Mouse (Mus musculus) megakaryocyte-erythroid progenitor cell, adult 5-6 weeks (primary cell): ENCODE data around the gene Crisp2. TPM values are rescaled to one million over a fixed set of nuclear protein-coding genes. Genes with fewer than 3 reads are reported as not detected.
A peak's percentile ranks its signal among the peaks of the same experiment; 100 is the strongest.

Source experiments
- ATAC-seq: replicated peaks from 2 replicates; pipeline ENCODE4 v1.8.0; 2016; ENCODE audit warnings: mild to moderate bottlenecking, inconsistent platforms; ENCODE audit not compliant: severe bottlenecking, poor library complexity, low FRiP score, low TSS enrichment
- total RNA-seq, 2 experiments: library from RNA; stranded (forward) in 1 of 2; stranded (reverse) in 1 of 2; fragments of 200-1000, 215-1000 nt in 1 of 2; fragments of >200 nt in 1 of 2; fragmentation: Nextera tagmentation in 1 of 2; gene quantifications; 2 replicates each; pipeline ENCODE4 v1.2.3; 2014 to 2017

The Crisp2 gene
- total RNA-seq (2014; fragmentation: Nextera tagmentation) (3.8 TPM in 1 of 2 replicates, not detected in the other), total RNA-seq (2017) (3.1 TPM in 1 of 2 replicates, not detected in the other)

DNA sequence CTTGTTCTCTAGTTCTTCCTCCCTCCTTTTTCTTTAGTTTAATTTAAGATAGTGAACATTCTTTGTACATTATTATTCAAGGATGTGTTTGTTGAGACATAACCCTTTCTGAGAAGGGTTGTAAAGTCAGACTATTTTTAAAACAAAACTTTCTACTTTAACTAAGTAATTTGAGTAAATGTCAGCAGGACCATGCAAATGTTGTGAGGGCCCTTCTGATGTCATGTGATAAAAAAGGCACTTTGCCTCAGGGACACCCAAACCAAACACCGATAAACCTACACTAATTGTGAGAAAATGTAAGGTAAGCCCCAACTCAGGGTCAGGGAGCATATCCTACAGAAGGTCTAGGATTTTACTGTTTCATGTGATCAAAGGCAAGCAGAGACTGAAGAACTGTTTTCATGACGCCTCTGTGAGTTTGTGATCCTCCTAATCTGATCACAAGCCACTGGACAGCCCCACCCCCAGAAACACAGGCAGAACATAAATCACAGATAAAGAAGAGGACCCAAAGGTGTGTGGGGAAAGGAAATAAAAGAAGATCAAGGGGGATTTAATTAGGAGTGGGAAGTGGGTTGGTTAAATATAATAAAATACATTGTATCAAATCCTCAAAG is at the start of gene Crisp2:
TSS of gene Crisp2 (minus strand) at position 51 of the 620 bp plus-strand sequence.
- ATAC-seq: peak; percentile 36

DNA sequence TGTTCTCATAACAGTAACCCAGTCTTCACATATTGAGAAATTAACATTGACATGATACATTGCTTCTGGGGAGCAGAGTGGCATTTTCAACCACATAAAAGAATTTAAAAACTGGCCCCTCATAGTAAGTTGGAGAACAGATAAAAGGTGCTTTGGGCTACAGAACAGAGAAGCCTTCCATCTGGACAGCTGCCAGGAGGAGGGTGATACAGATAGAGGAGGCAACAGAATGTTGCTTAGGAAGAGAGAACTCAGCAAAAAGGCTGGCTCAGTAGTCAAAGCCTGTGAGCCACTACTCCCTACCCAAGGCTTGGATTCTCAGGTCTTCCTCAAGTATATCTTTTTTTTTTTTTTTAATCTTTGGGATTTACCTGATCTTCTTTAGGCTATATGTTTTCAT is 48.3 kb upstream of the Crisp2 start:
- peak; percentile 94 for ATAC-seq

DNA sequence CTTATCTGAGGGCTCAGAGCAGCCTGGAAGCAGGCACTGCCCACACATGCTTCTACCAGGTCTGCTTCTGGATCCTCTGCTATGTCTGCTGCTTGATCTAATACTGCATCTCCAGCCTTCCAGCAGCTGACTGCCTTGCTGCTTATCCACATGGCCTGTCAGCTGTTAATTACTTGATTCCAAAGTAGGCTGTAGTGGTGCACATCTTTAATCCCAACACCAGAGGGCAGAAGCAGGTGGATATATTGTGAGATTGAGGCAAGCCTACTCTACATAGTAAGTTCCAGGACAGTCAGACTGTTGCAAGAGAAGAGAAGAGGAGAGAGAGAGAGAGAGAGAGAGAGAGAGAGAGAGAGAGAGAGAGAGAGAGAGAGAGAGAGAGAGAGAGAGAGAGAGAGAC is 30.5 kb upstream of the Crisp2 start:
- peak; percentile 81 for ATAC-seq

DNA sequence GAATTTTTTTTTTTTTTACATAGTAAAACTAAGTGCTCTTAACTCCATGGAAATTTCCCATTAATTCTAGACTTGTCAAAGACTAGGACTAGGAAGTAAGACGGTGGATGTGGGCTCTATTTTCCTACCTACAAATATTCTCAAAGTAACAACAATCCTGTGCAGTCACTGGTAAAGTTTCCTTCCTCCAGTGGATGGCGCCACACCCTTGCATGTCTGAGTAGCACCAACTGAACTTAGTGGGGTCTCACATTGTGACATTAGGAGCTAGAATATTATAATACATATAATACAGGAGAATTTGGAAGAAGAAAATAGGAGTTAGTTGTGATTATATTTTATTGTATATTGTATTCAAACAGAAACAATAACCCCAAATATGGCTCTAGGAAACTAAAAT is 25.1 kb upstream of the Crisp2 start:
- no peak for ATAC-seq

DNA sequence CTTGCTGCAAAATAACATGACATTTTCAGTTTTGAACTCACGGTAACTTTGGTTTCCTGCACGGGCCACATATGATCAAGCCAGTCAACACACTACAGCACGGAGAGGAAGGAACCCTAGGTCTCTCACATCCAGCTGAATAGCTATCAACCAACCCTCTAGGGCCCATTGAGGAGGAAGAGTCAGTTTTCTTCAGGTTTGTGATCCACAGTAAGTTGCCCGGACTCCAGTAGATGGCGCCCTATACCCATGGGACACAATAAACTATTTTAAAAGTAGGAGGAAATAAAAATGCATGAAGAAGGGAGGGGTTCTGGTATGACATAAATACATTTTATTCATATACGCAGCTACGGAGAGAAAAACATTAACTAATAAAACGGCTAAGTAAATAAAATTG is 17.7 kb upstream of the Crisp2 start:
- ATAC-seq: peak; percentile 81

DNA sequence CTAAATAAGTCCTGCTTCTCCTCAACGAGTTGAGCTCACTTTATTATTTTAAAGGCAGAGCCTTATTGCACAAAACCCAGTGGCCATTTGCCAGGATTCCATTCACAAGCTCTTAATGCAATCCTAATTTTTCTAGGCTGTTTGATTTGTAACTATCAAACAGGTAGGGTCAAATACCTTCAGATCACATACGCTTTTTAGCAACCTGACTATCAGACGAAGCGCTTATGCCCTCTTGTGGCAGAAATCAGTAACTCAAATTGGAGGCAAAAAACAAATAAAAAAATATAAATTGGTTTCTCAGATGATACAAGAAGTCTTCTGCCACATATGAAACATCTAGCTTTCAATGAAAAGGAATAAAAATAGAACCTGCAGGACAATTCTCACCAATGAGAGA is 17.0 kb upstream of the Crisp2 start:
- peak; percentile 46; the same call in 1 of the 2 replicates for ATAC-seq

DNA sequence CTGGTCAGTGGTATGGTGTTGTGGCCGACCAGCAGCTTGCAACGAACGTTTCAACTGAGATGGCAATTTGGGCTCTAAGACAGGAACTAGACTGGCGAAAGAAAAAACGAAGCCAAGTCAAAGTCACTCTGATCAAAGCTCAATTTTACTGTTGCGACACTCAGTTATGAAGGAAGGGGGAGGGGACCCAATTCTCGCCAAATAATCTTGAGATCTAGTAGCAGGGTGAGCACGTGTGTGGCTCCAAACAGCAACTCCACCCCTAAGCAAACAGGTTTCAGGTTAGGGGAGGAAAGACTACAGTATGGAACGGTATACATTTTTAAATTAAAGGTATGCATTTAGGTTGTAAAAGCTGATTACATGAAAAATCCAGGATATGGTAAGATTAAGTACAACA is 14.7 kb upstream of the Crisp2 start:
- peak; percentile 53 for ATAC-seq

DNA sequence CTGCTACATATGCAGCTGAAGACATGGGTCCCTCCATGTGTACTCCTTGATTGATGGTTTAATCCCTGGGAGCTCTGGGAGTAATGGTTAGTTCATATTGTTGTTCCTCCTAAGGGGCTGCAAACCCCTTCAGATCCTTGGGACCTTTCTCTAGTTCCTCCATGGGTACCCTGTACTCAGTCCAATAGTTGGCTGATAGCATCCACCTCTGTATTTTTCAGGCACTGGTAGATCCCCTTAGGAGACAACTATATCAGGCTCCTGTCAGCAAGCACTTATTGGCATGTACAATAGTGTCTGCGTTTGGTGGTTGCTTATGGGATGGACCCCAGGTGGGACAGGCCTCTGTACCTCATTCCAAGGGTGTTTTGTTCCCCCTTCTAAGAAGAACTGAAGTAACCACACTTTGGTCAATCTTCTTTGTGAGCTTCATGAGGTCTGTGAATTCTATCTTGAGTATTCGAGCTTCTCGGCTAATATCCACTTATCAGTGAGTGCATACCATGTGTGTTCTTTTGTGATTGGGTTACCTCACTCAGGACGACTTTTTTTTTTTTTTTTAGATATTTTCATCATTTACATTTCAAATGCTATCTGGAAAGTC is 10.6 kb upstream of the Crisp2 start:
- peak; percentile 81 for ATAC-seq

DNA sequence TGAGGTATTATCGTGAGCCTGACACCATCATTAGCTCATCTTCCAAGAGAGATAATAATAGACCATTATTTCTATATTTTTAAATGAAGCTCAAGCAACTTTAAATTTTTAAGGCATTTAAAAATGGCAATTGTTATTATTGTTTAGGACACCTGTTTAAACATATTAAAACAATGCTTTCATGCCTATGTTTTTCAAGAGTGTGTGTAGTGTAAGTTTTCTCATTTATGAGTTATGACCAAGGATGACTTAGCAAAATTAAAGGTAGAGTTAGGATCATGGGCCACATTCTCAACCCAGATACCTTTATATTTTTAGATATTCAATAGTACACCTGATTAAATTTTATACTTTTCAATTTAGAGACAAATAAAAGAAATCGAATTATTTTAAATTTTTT is 5.5 kb upstream of the Crisp2 start:
- ATAC-seq: no peak

DNA sequence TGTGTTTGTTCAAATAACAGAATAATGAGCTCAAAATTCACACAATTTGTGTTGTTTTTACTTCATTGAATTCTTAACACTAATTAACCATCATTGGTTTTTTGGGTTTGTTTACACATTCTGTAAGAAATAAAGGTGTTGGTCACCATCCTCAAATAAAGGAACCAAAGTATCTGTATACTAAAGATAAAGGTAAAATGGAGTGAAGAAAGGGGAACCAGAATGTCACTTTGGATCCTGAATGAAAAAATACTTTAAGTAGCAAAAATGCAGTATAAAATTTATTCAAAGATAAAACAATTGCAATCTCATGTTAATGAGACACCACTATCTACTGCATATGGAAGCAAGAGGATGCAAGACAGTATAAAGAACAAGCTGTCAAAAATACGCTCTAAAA is 4.8 kb upstream of the Crisp2 start:
- ATAC-seq: no peak

DNA sequence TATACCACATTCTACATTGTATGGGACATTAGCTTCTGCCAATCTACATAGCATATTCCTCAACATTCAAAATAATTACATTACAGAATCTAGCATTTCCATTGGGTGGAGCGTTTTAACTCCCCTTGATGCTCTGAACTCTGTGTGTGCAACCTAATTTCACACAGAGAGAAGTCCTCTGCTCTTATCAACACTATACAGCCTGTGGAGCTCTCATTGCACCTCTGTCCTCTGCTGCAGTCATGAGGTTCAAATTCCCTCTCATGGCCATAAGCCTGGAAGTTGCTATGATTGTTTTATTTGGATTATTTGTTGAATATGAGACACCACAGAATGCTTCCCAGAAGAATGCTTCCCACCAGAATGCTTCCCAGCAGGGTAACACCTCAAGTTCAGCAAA is 4.1 kb upstream of the Crisp2 start, which contains the start of gene Rhag:
TSS of gene Rhag (plus strand) at position 193 of the 400 bp plus-strand sequence.
- ATAC-seq: peak; percentile 84

DNA sequence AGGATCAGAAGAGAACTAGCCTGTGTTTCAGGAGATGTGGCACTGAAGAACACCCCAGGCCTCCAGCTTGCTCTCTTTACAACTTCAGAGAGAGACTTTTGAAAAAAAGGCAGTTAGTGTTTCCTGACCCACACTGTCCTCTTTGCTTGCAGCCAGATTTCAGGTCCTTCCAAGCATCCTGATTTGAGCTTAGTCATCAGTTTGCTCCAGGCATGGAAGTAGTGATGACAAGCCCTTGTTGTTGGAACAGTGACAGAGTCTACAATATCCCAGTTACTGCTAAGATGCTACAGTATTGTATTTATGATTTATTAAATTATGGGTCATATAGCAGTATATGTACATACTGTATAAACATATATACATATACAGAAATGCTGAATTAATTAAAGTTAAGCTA is 1.3 kb upstream of the Crisp2 start:
- no peak for ATAC-seq

DNA sequence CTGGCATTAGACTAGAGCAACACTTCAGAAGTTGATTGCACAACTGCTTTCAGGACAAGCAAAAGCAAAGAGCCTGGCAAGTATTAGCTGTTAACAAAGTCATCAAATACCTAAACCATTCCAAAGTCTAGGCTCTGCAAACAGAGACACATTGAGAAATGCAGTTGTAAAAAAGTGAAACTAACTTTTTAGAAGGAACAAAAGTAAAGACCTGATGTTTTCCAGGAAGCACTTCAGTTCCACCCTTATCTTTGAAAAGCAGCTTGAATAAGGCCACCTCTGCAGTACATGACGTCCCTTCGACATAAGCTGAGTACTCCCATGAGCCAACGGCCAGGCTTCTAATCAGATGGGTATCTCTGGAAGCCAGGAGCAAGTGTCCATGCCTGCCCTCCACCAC is 253 bp downstream of the Crisp2 start:
- ATAC-seq: peak; percentile 96

DNA sequence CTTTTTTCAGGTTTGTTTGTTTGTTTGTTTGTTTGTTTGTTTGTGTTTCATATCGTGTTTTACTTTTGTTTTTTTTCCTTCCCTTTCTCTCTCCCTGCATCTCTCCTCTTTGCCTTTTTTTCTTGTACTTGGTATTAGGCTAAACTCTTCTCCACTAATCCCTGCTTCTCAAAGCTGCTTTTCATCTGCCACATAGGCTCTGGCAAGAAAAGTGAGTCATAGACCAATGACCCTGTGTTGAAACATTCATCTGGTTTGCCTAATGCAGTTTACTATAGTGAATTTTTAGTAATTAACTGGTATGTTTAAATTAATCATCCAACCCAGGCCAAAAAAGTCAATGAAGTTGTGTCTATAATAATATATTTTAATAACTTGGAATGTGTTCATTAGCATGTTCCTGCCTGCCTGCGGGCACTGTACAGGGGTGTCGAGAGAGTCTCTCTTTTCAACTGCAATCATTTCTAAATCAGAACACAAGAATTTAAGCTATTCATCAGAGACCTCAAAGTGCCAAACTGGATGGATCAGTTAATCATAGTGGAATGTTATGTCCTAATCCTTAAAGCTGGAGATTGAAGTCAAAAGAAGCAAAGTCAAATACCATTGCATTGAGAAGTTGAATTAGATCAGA is 4.0 kb downstream of the Crisp2 start:
- no peak for ATAC-seq

DNA sequence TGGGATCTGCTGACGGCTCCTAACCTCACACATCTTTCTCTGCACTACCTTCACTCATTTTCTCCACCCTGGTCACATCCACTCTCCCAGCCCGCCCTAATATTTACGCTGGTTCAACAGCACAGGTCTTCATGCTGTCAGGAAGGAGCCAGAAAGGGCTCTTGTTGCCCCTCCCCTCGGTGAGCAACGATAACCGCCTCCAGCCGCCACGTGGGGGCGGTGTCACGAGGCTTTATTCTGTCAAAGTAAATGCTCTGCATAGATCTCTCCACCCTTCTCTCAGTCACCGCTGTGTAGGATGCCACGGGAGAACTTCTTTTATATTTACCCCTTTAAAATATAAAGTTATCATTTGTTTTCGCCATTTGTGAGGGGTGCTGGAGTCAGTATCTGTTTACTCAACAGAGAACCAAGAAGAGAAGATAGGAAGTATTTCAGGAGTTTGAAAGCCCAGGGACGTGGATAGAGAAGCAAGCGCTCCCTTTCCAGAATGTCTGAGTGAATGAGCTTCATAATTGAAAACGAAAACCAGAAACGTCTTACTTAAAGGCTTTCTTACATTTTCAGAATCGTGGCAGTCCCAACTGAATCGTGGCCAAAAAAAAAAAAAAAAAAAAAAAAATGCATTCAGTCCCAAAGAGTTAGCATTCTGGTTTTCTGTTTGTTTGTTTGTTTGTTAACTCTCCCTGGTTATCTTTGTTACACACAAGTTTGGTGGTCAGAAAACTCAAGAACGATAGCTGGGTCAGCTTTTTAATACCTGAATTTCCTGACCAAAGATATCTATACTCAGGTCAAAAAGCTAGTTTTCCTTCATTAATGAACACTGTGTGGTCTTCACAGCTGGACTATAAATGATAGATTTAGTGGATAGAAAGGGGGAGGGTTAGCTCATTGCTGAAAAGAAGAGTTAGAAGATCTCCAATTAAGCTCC is 12.6 kb downstream of the Crisp2 start:
- ATAC-seq: peak; percentile 100

DNA sequence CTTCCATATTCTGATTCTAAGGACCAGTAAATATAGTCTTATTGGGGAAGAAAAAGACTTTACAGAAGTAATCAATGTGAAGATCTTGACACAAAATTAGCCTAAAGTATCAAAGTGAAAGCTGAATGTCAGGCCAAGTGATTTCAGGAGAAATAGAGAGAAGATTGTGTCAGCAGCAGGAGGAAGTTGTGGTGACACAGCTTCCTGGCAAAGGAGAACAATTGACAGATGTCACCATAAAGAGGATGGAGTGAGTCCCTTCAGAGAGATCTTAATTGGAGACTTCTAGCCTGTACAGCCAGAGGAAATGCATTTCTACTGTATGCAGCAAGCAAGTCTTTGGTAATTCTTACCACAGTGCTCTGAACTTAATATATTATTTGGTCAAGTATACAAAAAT is 16.9 kb downstream of the Crisp2 start:
- ATAC-seq: no peak

DNA sequence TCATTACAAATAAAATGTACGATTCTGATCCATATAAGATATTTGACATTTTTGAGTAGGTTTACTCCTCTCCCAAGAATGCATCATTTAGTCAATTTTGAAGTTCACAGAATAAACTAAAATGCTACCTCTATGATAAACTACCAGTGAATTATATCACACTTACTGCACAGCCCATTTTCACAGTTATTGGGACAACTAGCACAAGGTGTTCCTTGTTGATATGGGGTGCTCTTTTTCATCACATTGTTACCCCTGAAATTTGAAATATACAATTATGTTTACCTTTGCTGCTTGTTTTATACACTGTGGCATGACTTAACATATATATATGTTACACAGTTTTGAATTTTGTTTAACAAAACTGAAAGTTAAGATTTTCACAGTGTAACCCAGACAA is 39.7 kb downstream of the Crisp2 start:
- peak; percentile 74 for ATAC-seq

DNA sequence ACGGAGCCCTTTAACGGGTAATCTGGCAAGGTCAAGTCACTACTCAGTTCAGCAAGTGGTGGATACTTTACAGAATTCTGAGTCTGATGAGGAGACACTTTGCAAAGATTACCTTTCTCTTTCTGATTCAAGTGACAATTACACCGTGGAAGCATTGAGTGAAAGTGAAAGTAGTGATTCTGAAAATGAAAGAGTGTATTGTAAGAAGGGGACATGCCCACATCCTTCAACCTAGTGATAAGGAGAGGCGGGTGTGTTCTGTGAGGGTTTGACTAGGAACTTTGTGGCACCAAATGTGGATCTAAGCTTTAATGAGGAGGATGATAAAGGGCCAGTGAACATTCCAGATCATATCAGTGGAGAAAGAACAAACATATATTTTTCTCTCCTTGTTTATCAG is 43.1 kb downstream of the Crisp2 start:
- peak; percentile 74 for ATAC-seq

DNA sequence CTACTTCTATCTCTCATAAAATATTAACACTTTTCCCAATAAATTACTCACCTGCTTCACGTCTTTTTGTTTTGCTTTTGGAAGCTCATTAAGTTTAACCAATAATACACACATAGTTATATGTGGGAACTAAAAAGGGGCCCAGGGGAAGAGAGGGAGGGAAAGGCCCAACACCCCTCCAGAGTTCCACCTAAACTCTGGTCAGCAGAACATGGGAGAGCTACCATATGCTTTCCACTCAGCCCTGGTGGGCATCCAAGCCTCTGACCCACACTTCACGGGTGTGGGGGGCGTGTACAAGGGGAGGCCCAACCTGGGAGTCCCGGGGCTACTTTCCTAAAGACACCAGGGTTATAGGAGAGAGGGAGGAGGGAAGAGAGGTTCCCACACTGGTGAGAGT is 75.1 kb downstream of the Crisp2 start:
- no peak for ATAC-seq

DNA sequence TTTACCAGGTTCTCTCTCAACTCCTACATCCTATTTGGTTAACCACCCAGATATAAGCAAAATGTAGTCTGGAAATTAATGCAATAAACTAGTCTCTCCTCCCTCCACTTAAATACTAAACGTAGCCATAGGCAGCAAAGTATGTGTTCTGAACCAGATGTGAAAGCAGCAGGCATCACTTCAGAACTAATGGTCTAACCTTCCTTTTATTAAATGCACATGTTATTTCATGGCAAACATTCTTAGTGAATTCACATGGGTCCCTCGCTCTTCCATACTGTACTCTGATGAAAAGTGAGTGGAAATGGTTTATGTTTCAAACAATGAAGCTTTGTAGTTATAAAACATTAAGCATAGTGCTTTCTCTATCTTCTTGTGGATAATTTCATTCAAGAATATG is 75.5 kb downstream of the Crisp2 start:
- no peak for ATAC-seq
